Mouse (Mus musculus): Measurements from ENCODE around the gene Gm4792.

Gene Gm4792

GRCm38 (mm10) chr10:94299301-94299700 lies 798 bp upstream of the Gm4792 start:
- no peak for DNase-seq (ENCODE audit: low spot score)

- DNase-seq (ENCODE audit: low spot score), result no peak
Measured at GRCm38 (mm10) chr10:94295923-94296605, 2.4 kb downstream of the Gm4792 start.

- DNase-seq (ENCODE audit: low spot score), result no peak
Measured at GRCm38 (mm10) chr10:94294933-94295750, 3.4 kb downstream of the Gm4792 start.

- no peak for DNase-seq (ENCODE audit: low spot score)
Measured at GRCm38 (mm10) chr10:94294437-94294836, 4.1 kb downstream of the Gm4792 start.

- no peak for DNase-seq (ENCODE audit: low spot score)
Measured at GRCm38 (mm10) chr10:94282797-94283196, 15.7 kb downstream of the Gm4792 start.

- DNase-seq (ENCODE audit: low spot score), result no peak
Measured at GRCm38 (mm10) chr10:94282179-94282578, 16.3 kb downstream of the Gm4792 start.

- no peak for DNase-seq (ENCODE audit: low spot score)
Measured at GRCm38 (mm10) chr10:94276511-94276910, 22.0 kb downstream of the Gm4792 start.

- no peak for DNase-seq (ENCODE audit: low spot score)
Measured at GRCm38 (mm10) chr10:94275321-94275720, 23.2 kb downstream of the Gm4792 start.

- no peak for DNase-seq (ENCODE audit: low spot score)
Measured at GRCm38 (mm10) chr10:94265656-94266542, 32.6 kb downstream of the Gm4792 start.

GRCm38 (mm10) chr10:94263211-94263610 lies 35.3 kb downstream of the Gm4792 start:
- DNase-seq (ENCODE audit: low spot score), result no peak

- DNase-seq (ENCODE audit: low spot score), result no peak
Measured at GRCm38 (mm10) chr10:94262646-94263045, 35.9 kb downstream of the Gm4792 start.

GRCm38 (mm10) chr10:94260544-94260943 lies 38.0 kb downstream of the Gm4792 start:
- no peak for DNase-seq (ENCODE audit: low spot score)

- no peak for DNase-seq (ENCODE audit: low spot score)
Measured at GRCm38 (mm10) chr10:94256518-94256917, 42.0 kb downstream of the Gm4792 start.

- DNase-seq (ENCODE audit: low spot score), result no peak
Measured at GRCm38 (mm10) chr10:94255744-94256143, 42.8 kb downstream of the Gm4792 start.

GRCm38 (mm10) chr10:94254766-94255165 lies 43.7 kb downstream of the Gm4792 start:
- no peak for DNase-seq (ENCODE audit: low spot score)

GRCm38 (mm10) chr10:94253260-94253807 lies 45.2 kb downstream of the Gm4792 start:
- DNase-seq (ENCODE audit: low spot score), result no peak

GRCm38 (mm10) chr10:94249575-94250456 lies 48.7 kb downstream of the Gm4792 start:
- no peak for DNase-seq (ENCODE audit: low spot score)

GRCm38 (mm10) chr10:94247748-94248349 lies 50.7 kb downstream of the Gm4792 start:
- DNase-seq (ENCODE audit: low spot score), result no peak
